Mouse (Mus musculus): ENCODE data around the gene Dlg2. TPM values are rescaled to one million over a fixed set of nuclear protein-coding genes. Genes with fewer than 3 reads are reported as not detected.
A peak's percentile ranks its signal among the peaks of the same experiment; 100 is the strongest.

Gene Dlg2
- total RNA-seq, 4 experiments from 2014 or later, result 251 to 298 (median 273) TPM

- peak; percentile 36 to 45 for DNase-seq (ENCODE audit: low spot score in 2 of 2)
These were observed 785.8 kb downstream of the Dlg2 start for GRCm38 (mm10) chr7:91262031-91262951.

- DNase-seq (ENCODE audit: low spot score in 2 of 2), result no peak
These were observed 786.5 kb downstream of the Dlg2 start for GRCm38 (mm10) chr7:91262998-91263397.

- no peak for DNase-seq (ENCODE audit: low spot score in 2 of 2)
These were observed 791.3 kb downstream of the Dlg2 start for GRCm38 (mm10) chr7:91267764-91268163.

GRCm38 (mm10) chr7:91284167-91284566, 807.7 kb downstream of the Dlg2 start:
- peak in 1 of 2 experiments; percentile 71 for DNase-seq (ENCODE audit: low spot score in 2 of 2)

- DNase-seq (ENCODE audit: low spot score in 2 of 2), result no peak
These were observed 811.9 kb downstream of the Dlg2 start for GRCm38 (mm10) chr7:91288324-91288723.

GRCm38 (mm10) chr7:91296127-91296526, 819.7 kb downstream of the Dlg2 start:
- peak in 1 of 2 experiments; percentile 65 for DNase-seq (ENCODE audit: low spot score in 2 of 2)

GRCm38 (mm10) chr7:91311177-91311576, 834.7 kb downstream of the Dlg2 start:
- DNase-seq (ENCODE audit: low spot score in 2 of 2), result no peak

GRCm38 (mm10) chr7:91345073-91345472, 868.6 kb downstream of the Dlg2 start:
- DNase-seq (ENCODE audit: low spot score in 2 of 2), result no peak

GRCm38 (mm10) chr7:91369821-91370321, 893.4 kb downstream of the Dlg2 start:
- DNase-seq (ENCODE audit: low spot score in 2 of 2), result peak; percentile 21 to 79

- no peak for DNase-seq (ENCODE audit: low spot score in 2 of 2)
These were observed 905.8 kb downstream of the Dlg2 start for GRCm38 (mm10) chr7:91382281-91382680.

GRCm38 (mm10) chr7:91383873-91384272, 907.4 kb downstream of the Dlg2 start:
- DNase-seq (ENCODE audit: low spot score in 2 of 2), result no peak

GRCm38 (mm10) chr7:91389272-91389671, 912.8 kb downstream of the Dlg2 start:
- peak in 1 of 2 experiments; percentile 36 for DNase-seq (ENCODE audit: low spot score in 2 of 2)

- no peak for DNase-seq (ENCODE audit: low spot score in 2 of 2)
These were observed 921.4 kb downstream of the Dlg2 start for GRCm38 (mm10) chr7:91397827-91398226.

GRCm38 (mm10) chr7:91412109-91412508, 935.6 kb downstream of the Dlg2 start:
- peak in 1 of 2 experiments; percentile 48 for DNase-seq (ENCODE audit: low spot score in 2 of 2)

GRCm38 (mm10) chr7:91414150-91414549, 937.7 kb downstream of the Dlg2 start:
- no peak for DNase-seq (ENCODE audit: low spot score in 2 of 2)

- DNase-seq (ENCODE audit: low spot score in 2 of 2), result peak in 1 of 2 experiments; percentile 71
These were observed 938.3 kb downstream of the Dlg2 start for GRCm38 (mm10) chr7:91414749-91415148.

GRCm38 (mm10) chr7:91420215-91420614, 943.7 kb downstream of the Dlg2 start:
- no peak for DNase-seq (ENCODE audit: low spot score in 2 of 2)

GRCm38 (mm10) chr7:91423784-91424183, 947.3 kb downstream of the Dlg2 start:
- no peak for DNase-seq (ENCODE audit: low spot score in 2 of 2)

GRCm38 (mm10) chr7:91429712-91430275, 953.3 kb downstream of the Dlg2 start:
- DNase-seq (ENCODE audit: low spot score in 2 of 2), result no peak

- no peak for DNase-seq (ENCODE audit: low spot score in 2 of 2)
These were observed 955.2 kb downstream of the Dlg2 start for GRCm38 (mm10) chr7:91431594-91432240.

- DNase-seq (ENCODE audit: low spot score in 2 of 2), result no peak
These were observed 956.1 kb downstream of the Dlg2 start for GRCm38 (mm10) chr7:91432563-91432962.

GRCm38 (mm10) chr7:91434739-91435138, 958.3 kb downstream of the Dlg2 start:
- DNase-seq (ENCODE audit: low spot score in 2 of 2), result no peak

Data from left cerebral cortex, adult 8-10 months (tissue).